Mouse (Mus musculus) E14TG2a.4 (cell line): Measurements from ENCODE around the gene Ddx23.

Source experiments
- CTCF ChIP-seq: conservative IDR thresholded peaks from 2 replicates; pipeline ENCODE4 v1.5.1; 2014; ENCODE audit warnings: low read length
- POU5F1 ChIP-seq: IDR thresholded peaks from 2 replicates; pipeline ENCODE4 v1.6.1; 2014; ENCODE audit warnings: low read length, borderline replicate concordance

DNA sequence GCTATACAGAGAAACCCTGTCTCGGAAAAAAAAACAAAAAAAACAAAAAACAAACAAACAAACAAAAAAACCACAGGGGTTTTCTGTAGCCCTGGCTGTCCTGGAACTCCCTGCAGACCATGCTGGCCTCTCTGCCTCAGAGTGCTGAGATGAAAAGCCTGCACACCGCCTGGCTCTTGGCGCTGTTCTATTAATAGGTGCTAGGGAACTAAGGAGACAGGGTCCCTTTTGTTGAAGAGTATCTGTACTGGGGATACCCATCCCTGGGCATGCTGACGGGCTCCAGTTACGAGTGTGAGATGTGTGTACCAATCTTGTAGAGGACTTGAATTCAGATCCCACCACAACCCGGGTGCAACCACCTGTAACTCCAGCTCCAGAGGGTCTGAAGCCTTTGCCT lies 46.9 kb downstream of the Ddx23 start:
- TF ChIP-seq CTCF (no peak), POU5F1 (no peak)
